In genomic region chr13:99516448-99516881, GRCm38 (mm10) we compare ENCODE assay signal across 8 mouse cellular contexts. TPM values are rescaled to one million over a fixed set of nuclear protein-coding genes. Genes with fewer than 3 reads are reported as not detected.
DNase-seq lines count a peak whose midpoint lies in the region; ATAC-seq and TF ChIP-seq lines count a peak whose summit lies in the region.

Map1b (minus strand) TSS chr13:99516540.

- peak; percentile 7 for DNase-seq in thymus, adult 2 months
- DNase-seq in thymus, postnatal 25 days = no peak
- DNase-seq in embryo, embryonic 9.5 days (ENCODE audit: extremely low spot score) = peak; percentile 89
- peak; percentile 98 for DNase-seq in heart, adult 11 months
- DNase-seq in kidney, adult 11 months = peak; percentile 25
- DNase-seq in limb, embryonic 11.5 days (ENCODE audit: low spot score) = peak; percentile 79
- DNase-seq in midbrain, embryonic 14.5 days = peak; percentile 95
- peak; percentile 68 for DNase-seq in stomach, postnatal 0 days (ENCODE audit: low spot score)

- H3K9me3 ChIP-seq in limb, embryonic 11.5 days (ENCODE audit: control insufficient read depth, low read length) = no peaks in the 10 kb centered on the region
- H3K9me3 ChIP-seq in midbrain, embryonic 14.5 days (ENCODE audit: control insufficient read depth, low read length) = no peaks in the 10 kb centered on the region
- H3K9me3 ChIP-seq in stomach, postnatal 0 days (ENCODE audit: control insufficient read depth, low read length) = no peaks in the 10 kb centered on the region

- WGBS in thymus, adult 2 months = 2% methylated on average over 32 of the region's 32 CpGs
- 0% methylated on average over 17 of the region's 32 CpGs for WGBS in limb, embryonic 11.5 days
- WGBS in midbrain, embryonic 14.5 days = 0% methylated on average over 21 of the region's 32 CpGs
- WGBS in stomach, postnatal 0 days = 0% methylated on average over 18 of the region's 32 CpGs

- H3K9ac ChIP-seq in limb, embryonic 11.5 days (ENCODE audit: low read length) = peak within 1 kb of the TSS; percentile 58
- H3K9ac ChIP-seq in midbrain, embryonic 14.5 days (replicated peaks; ENCODE audit: low read length) = peak within 1 kb of the TSS; percentile 85
- H3K9ac ChIP-seq in stomach, postnatal 0 days (ENCODE audit: low read length) = peak within 1 kb of the TSS; percentile 66

- no peak within 1 kb of the TSS for H3K27ac ChIP-seq in thymus, adult 2 months (ENCODE audit: control insufficient read depth, insufficient read depth, low read length)
- peak within 1 kb of the TSS; percentile 36; the same call in 1 of the 2 replicates for H3K27ac ChIP-seq in limb, embryonic 11.5 days (replicated peaks; ENCODE audit: low read depth, low read length)
- peak within 1 kb of the TSS; percentile 99 for H3K27ac ChIP-seq in midbrain, embryonic 14.5 days (replicated peaks; ENCODE audit: low read depth, low read length)
- peak within 1 kb of the TSS; percentile 74 for H3K27ac ChIP-seq in stomach, postnatal 0 days (replicated peaks)

- TF ChIP-seq CTCF in thymus, adult 2 months (IDR thresholded peaks at IDR 0.05; ENCODE audit: borderline replicate concordance, control insufficient read depth, extremely low read depth, insufficient read depth, low read length, poor library complexity) = no peak
- no peak for TF ChIP-seq CTCF in stomach, postnatal 0 days (IDR thresholded peaks at IDR 0.05; ENCODE audit: low read depth)

- H3K4me1 ChIP-seq in thymus, adult 2 months (replicated peaks; ENCODE audit: control insufficient read depth, insufficient read depth, low read length) = peaks cover 14% of the 10 kb centered on the region
- peaks cover 4% of the 10 kb centered on the region for H3K4me1 ChIP-seq in limb, embryonic 11.5 days (ENCODE audit: control insufficient read depth, insufficient read depth, low read length)
- H3K4me1 ChIP-seq in midbrain, embryonic 14.5 days (ENCODE audit: control insufficient read depth, insufficient read depth, low read length) = peaks cover 21% of the 10 kb centered on the region
- H3K4me1 ChIP-seq in stomach, postnatal 0 days (replicated peaks; ENCODE audit: control insufficient read depth, insufficient read depth) = 0 out of 2 replicates have a peak, but pooled peaks cover 3% of the 10 kb centered on the region

- peak; percentile 78 for ATAC-seq in limb, embryonic 11.5 days (ENCODE audit: insufficient number of reproducible peaks, low FRiP score, low TSS enrichment, low read depth)
- ATAC-seq in midbrain, embryonic 14.5 days (ENCODE audit: low FRiP score, low TSS enrichment) = peak; percentile 87
- peak; percentile 76 for ATAC-seq in stomach, postnatal 0 days (ENCODE audit: low FRiP score, low TSS enrichment)

- TF ChIP-seq EP300 in stomach, postnatal 0 days (optimal IDR thresholded peaks at IDR 0.05) = no peak

- no peaks in the 10 kb centered on the region for H3K36me3 ChIP-seq in thymus, adult 2 months (ENCODE audit: control insufficient read depth, insufficient read depth, low read length)
- H3K36me3 ChIP-seq in limb, embryonic 11.5 days (ENCODE audit: control insufficient read depth, insufficient read depth, low read length) = no peaks in the 10 kb centered on the region
- H3K36me3 ChIP-seq in midbrain, embryonic 14.5 days (ENCODE audit: control insufficient read depth, insufficient read depth, low read length) = 0 out of 2 replicates have a peak, but pooled peaks cover 3% of the 10 kb centered on the region
- H3K36me3 ChIP-seq in stomach, postnatal 0 days (ENCODE audit: control insufficient read depth, insufficient read depth, low read length) = no peaks in the 10 kb centered on the region

- H3K27me3 ChIP-seq in thymus, adult 2 months (ENCODE audit: control insufficient read depth, insufficient read depth, low read length) = peaks cover 21% of the 10 kb centered on the region
- no peaks in the 10 kb centered on the region for H3K27me3 ChIP-seq in limb, embryonic 11.5 days (ENCODE audit: control insufficient read depth, insufficient read depth, low read length)
- H3K27me3 ChIP-seq in midbrain, embryonic 14.5 days (ENCODE audit: control insufficient read depth, insufficient read depth, low read length) = no peaks in the 10 kb centered on the region
- no peaks in the 10 kb centered on the region for H3K27me3 ChIP-seq in stomach, postnatal 0 days (ENCODE audit: control insufficient read depth, insufficient read depth, low read length)

- no peak for TF ChIP-seq POLR2A in thymus, adult 2 months (IDR thresholded peaks at IDR 0.05; ENCODE audit: control insufficient read depth, extremely low read depth, insufficient read depth, low read length, poor library complexity)

- peak within 1 kb of the TSS; percentile 97 for H3K4me2 ChIP-seq in limb, embryonic 11.5 days (ENCODE audit: low read depth, severe bottlenecking)
- H3K4me2 ChIP-seq in midbrain, embryonic 14.5 days (ENCODE audit: low read length) = peak within 1 kb of the TSS; percentile 78
- peak within 1 kb of the TSS; percentile 90 for H3K4me2 ChIP-seq in stomach, postnatal 0 days (replicated peaks; ENCODE audit: low read depth)

- peak within 1 kb of the TSS; percentile 33 for H3K4me3 ChIP-seq in thymus, adult 2 months (ENCODE audit: control insufficient read depth, insufficient read depth, low read length)
- H3K4me3 ChIP-seq in limb, embryonic 11.5 days (ENCODE audit: low read depth, low read length) = peak within 1 kb of the TSS; percentile 71
- H3K4me3 ChIP-seq in midbrain, embryonic 14.5 days (replicated peaks; ENCODE audit: low read depth, low read length) = peak within 1 kb of the TSS; percentile 89
- peak within 1 kb of the TSS; percentile 72 for H3K4me3 ChIP-seq in stomach, postnatal 0 days (ENCODE audit: low read depth, low read length)

RNA-seq across cellular contexts. Expression of gene Map1b, which starts in this region (rescaled TPM):
- 0.92 and 1.1 TPM in 2 replicates for polyA plus RNA-seq in thymus, adult 2 months (2012; rRNA removed)
- polyA plus RNA-seq in limb, embryonic 11.5 days (2014; fragmentation: Nextera tagmentation; extraction: Ambion mirVana) = 63.2 and 72.0 TPM in 2 replicates
- 2,111 and 2,470 TPM in 2 replicates for polyA plus RNA-seq in midbrain, embryonic 14.5 days (2014; fragmentation: Nextera tagmentation; extraction: Ambion mirVana)
- polyA plus RNA-seq in stomach, postnatal 0 days (2015; fragmentation: Nextera tagmentation; extraction: Ambion mirVana) = 54.1 and 63.8 TPM in 2 replicates

Comparison
In these comparisons a context has a peak if more than half of its experiments do, and no peak if none do; other contexts are left out.
1. RNA of gene Map1b (polyA plus RNA-seq): 2,111 to 2,470 TPM in midbrain, embryonic 14.5 days; 63.2 to 72.0 TPM in limb, embryonic 11.5 days, 54.1 to 63.8 TPM in stomach, postnatal 0 days and 0.92 to 1.1 TPM in thymus, adult 2 months; every median in the first group is over 10 times any median in the second.
2. H3K4me3 ChIP-seq: peak in every context shown above with its lines; median percentile 89 in midbrain, embryonic 14.5 days; 72 in stomach, postnatal 0 days; 71 in limb, embryonic 11.5 days; 33 in thymus, adult 2 months.
3. Peak in every context shown above with its lines, with median percentiles within 50 percentile points of each other: ATAC-seq, H3K4me2 ChIP-seq and H3K9ac ChIP-seq.